Mouse (Mus musculus) kidney, adult 2 months (tissue): ENCODE data around the gene Rflna.

Experiments
- CTCF ChIP-seq: fragments of 200-500 bp; conservative IDR thresholded peaks from 2 replicates; pipeline ENCODE4 v1.5.1; 2011; ENCODE audit warnings: low read depth, mild to moderate bottlenecking, control low read depth, low read length, moderate library complexity, mixed read lengths; ENCODE audit not compliant: insufficient read depth, insufficient read length
- POLR2A ChIP-seq: fragments of 200-500 bp; IDR thresholded peaks from one replicate; pipeline ENCODE4 v1.6.1; 2011; ENCODE audit warnings: low read depth, low read length, control low read depth

DNA sequence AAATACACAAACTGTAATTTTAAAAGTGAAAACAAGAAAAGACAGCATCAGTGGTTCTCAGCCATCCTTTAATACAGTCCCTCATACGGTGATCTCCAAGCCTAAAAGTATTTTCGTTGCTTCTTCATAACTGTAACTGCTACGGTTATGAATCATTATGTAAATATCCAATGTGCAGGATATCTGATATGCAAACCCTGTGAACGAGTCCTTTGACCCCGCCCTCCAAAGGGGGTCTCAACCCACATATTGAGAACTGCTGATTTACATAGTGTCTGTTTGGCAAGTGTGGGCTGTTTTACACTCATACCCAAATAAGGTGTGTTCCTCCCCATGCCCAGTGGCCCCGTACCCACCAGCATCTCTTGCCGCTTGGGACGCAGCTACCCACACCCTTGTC, 41.6 kb upstream of the Rflna start:
- TF ChIP-seq POLR2A (no peak), CTCF (no peak)
